Mouse (Mus musculus): ENCODE measurements around the gene Sv2a. TPM values are rescaled to one million over a fixed set of nuclear protein-coding genes. Genes with fewer than 3 reads are reported as not detected.
A peak's percentile ranks its signal among the peaks of the same experiment; 100 is the strongest.

Gene Sv2a
- total and polyA plus RNA-seq, 2 experiments from 2014 or later, result 10.8 to 15.4 TPM

- ATAC-seq (ENCODE audit: insufficient read depth, low read depth), result no peak
- Histone ChIP-seq H3K9ac (replicated peaks; ENCODE audit: low read depth, low read length) (no peak overlapping the region), H3K27ac (ENCODE audit: low read depth) (no peak overlapping the region), H3K9me3 (replicated peaks; ENCODE audit: control insufficient read depth, low read length) (no peaks in the 10 kb centered on the region), H3K4me1 (ENCODE audit: control insufficient read depth, insufficient read depth) (peaks cover 29% of the 10 kb centered on the region; the same call in 1 of the 2 replicates), H3K4me2 (ENCODE audit: low read depth, low read length) (no peak overlapping the region), H3K4me3 (ENCODE audit: low read depth, low read length) (no peak overlapping the region), H3K27me3 (ENCODE audit: control insufficient read depth, insufficient read depth, low read length) (no peaks in the 10 kb centered on the region), H3K36me3 (replicated peaks; ENCODE audit: control insufficient read depth, insufficient read depth, low read length) (peaks cover 40% of the 10 kb centered on the region)
- 91% methylated on average over 6 of the region's 6 CpGs for WGBS
- DNase-seq (ENCODE audit: low spot score), result no peak
- TF ChIP-seq EP300 (IDR thresholded peaks at IDR 0.05; ENCODE audit: low read depth), result no peak
- TF ChIP-seq CTCF (IDR thresholded peaks at IDR 0.05; ENCODE audit: low read depth), result no peak
Observed at GRCm38 (mm10) chr3:96175251-96175650, 5.7 kb upstream of the Sv2a start.

GRCm38 (mm10) chr3:96178427-96178826 lies 2.5 kb upstream of the Sv2a start:
- DNase-seq (ENCODE audit: low spot score), result no peak
- no peaks in the 10 kb centered on the region for H3K9me3 ChIP-seq (replicated peaks; ENCODE audit: control insufficient read depth, low read length)
- H3K27me3 ChIP-seq (ENCODE audit: control insufficient read depth, insufficient read depth, low read length), result no peaks in the 10 kb centered on the region
- no peak for TF ChIP-seq EP300 (IDR thresholded peaks at IDR 0.05; ENCODE audit: low read depth)
- peaks cover 40% of the 10 kb centered on the region for H3K36me3 ChIP-seq (replicated peaks; ENCODE audit: control insufficient read depth, insufficient read depth, low read length)
- H3K27ac ChIP-seq (ENCODE audit: low read depth), result no peak overlapping the region
- H3K9ac ChIP-seq (replicated peaks; ENCODE audit: low read depth, low read length), result no peak overlapping the region
- no peak overlapping the region for H3K4me2 ChIP-seq (ENCODE audit: low read depth, low read length)
- peaks cover 26% of the 10 kb centered on the region for H3K4me1 ChIP-seq (ENCODE audit: control insufficient read depth, insufficient read depth)
- 83% methylated on average over 4 of the region's 4 CpGs for WGBS
- no peak for ATAC-seq (ENCODE audit: insufficient read depth, low read depth)
- no peak overlapping the region for H3K4me3 ChIP-seq (ENCODE audit: low read depth, low read length)

- Histone ChIP-seq H3K9me3 (replicated peaks; ENCODE audit: control insufficient read depth, low read length) (no peaks in the 10 kb centered on the region), H3K9ac (replicated peaks; ENCODE audit: low read depth, low read length) (no peak overlapping the region), H3K36me3 (replicated peaks; ENCODE audit: control insufficient read depth, insufficient read depth, low read length) (peaks cover 38% of the 10 kb centered on the region), H3K4me1 (ENCODE audit: control insufficient read depth, insufficient read depth) (peaks cover 26% of the 10 kb centered on the region), H3K4me2 (ENCODE audit: low read depth, low read length) (no peak overlapping the region), H3K27ac (ENCODE audit: low read depth) (no peak overlapping the region), H3K27me3 (ENCODE audit: control insufficient read depth, insufficient read depth, low read length) (no peaks in the 10 kb centered on the region), H3K4me3 (ENCODE audit: low read depth, low read length) (no peak overlapping the region)
- 85% methylated on average over 2 of the region's 2 CpGs for WGBS
- TF ChIP-seq CTCF (IDR thresholded peaks at IDR 0.05; ENCODE audit: low read depth), result no peak
- TF ChIP-seq EP300 (IDR thresholded peaks at IDR 0.05; ENCODE audit: low read depth), result no peak
- DNase-seq (ENCODE audit: low spot score) (no peak), ATAC-seq (ENCODE audit: insufficient read depth, low read depth) (no peak)
Observed at GRCm38 (mm10) chr3:96178902-96179301, 2.0 kb upstream of the Sv2a start.

- no peak overlapping the region for H3K9ac ChIP-seq (replicated peaks; ENCODE audit: low read depth, low read length)
- WGBS, result 34% methylated on average over 4 of the region's 4 CpGs
- TF ChIP-seq EP300 (IDR thresholded peaks at IDR 0.05; ENCODE audit: low read depth), result no peak
- TF ChIP-seq CTCF (IDR thresholded peaks at IDR 0.05; ENCODE audit: low read depth), result no peak
- peaks cover 33% of the 10 kb centered on the region for H3K36me3 ChIP-seq (replicated peaks; ENCODE audit: control insufficient read depth, insufficient read depth, low read length)
- DNase-seq (ENCODE audit: low spot score) (peak; percentile 50), ATAC-seq (ENCODE audit: insufficient read depth, low read depth) (0 out of 2 replicates have a peak, but pooled peaks have one; percentile 18)
- H3K4me3 ChIP-seq (ENCODE audit: low read depth, low read length), result no peak overlapping the region
- H3K27ac ChIP-seq (ENCODE audit: low read depth), result no peak overlapping the region
- no peaks in the 10 kb centered on the region for H3K27me3 ChIP-seq (ENCODE audit: control insufficient read depth, insufficient read depth, low read length)
- no peak overlapping the region for H3K4me2 ChIP-seq (ENCODE audit: low read depth, low read length)
- H3K9me3 ChIP-seq (replicated peaks; ENCODE audit: control insufficient read depth, low read length), result no peaks in the 10 kb centered on the region
- peaks cover 26% of the 10 kb centered on the region for H3K4me1 ChIP-seq (ENCODE audit: control insufficient read depth, insufficient read depth)
Observed at GRCm38 (mm10) chr3:96179531-96179930, 1.4 kb upstream of the Sv2a start.

GRCm38 (mm10) chr3:96181510-96182381 lies 795 bp downstream of the Sv2a start:
- H3K36me3 ChIP-seq (replicated peaks; ENCODE audit: control insufficient read depth, insufficient read depth, low read length), result peaks cover 19% of the 10 kb centered on the region
- H3K27ac ChIP-seq (ENCODE audit: low read depth), result peak overlapping the region; percentile 87
- ATAC-seq (ENCODE audit: insufficient read depth, low read depth), result no peak; the same call in 1 of the 2 replicates
- no peaks in the 10 kb centered on the region for H3K9me3 ChIP-seq (replicated peaks; ENCODE audit: control insufficient read depth, low read length)
- peak overlapping the region; percentile 44 for H3K9ac ChIP-seq (replicated peaks; ENCODE audit: low read depth, low read length)
- TF ChIP-seq EP300 (IDR thresholded peaks at IDR 0.05; ENCODE audit: low read depth) (no peak), CTCF (IDR thresholded peaks at IDR 0.05; ENCODE audit: low read depth) (no peak)
- no peaks in the 10 kb centered on the region for H3K27me3 ChIP-seq (ENCODE audit: control insufficient read depth, insufficient read depth, low read length)
- H3K4me1 ChIP-seq (ENCODE audit: control insufficient read depth, insufficient read depth), result peaks cover 26% of the 10 kb centered on the region
- DNase-seq (ENCODE audit: low spot score), result no peak
- H3K4me3 ChIP-seq (ENCODE audit: low read depth, low read length), result peak overlapping the region; percentile 60
- WGBS, result 13% methylated on average over 12 of the region's 12 CpGs
- peak overlapping the region; percentile 74 for H3K4me2 ChIP-seq (ENCODE audit: low read depth, low read length)
